ENCODE assay signal across 8 mouse cellular contexts in genomic region chr6:120916972-120917881, GRCm38 (mm10). TPM values are rescaled to one million over a fixed set of nuclear protein-coding genes. Genes with fewer than 3 reads are reported as not detected.
DNase-seq lines count a peak whose midpoint lies in the region; ATAC-seq and TF ChIP-seq lines count a peak whose summit lies in the region.
"Not testable (repeated sequence)": the region's sequence is repeated elsewhere in the genome, so short reads cannot be mapped to it uniquely, and the experiment has no call there.

No protein-coding gene starts in this region.

- not testable (repeated sequence) for H3K27ac ChIP-seq in embryonic facial prominence, embryonic 11.5 days (replicated peaks; ENCODE audit: low read depth, low read length); lung, embryonic 15.5 days; midbrain, postnatal 0 days (ENCODE audit: low read depth, low read length); testis, adult 2 months (ENCODE audit: control insufficient read depth, insufficient read depth, low read depth, low read length)
- H3K27ac ChIP-seq in gastrocnemius, adult 2 months, result peak overlapping the region; percentile 77
- 0 out of 2 replicates have a peak overlapping the region, but pooled peaks have one; percentile 25 for H3K27ac ChIP-seq in hindbrain, embryonic 13.5 days
- H3K27ac ChIP-seq in layer of hippocampus, adult 2 months, result peak overlapping the region; percentile 75; the same call in 1 of the 2 replicates

- H3K36me3 ChIP-seq in G1E (replicated peaks), result peaks cover 29% of the 10 kb centered on the region
- H3K36me3 ChIP-seq in embryonic facial prominence, embryonic 11.5 days (replicated peaks; ENCODE audit: control insufficient read depth, insufficient read depth, low read depth, low read length); hindbrain, embryonic 13.5 days; lung, embryonic 15.5 days; midbrain, postnatal 0 days (ENCODE audit: insufficient read depth, low read length); testis, adult 2 months (ENCODE audit: control insufficient read depth, insufficient read depth, low read length): not testable (repeated sequence)

- not testable (repeated sequence) for H3K9ac ChIP-seq in embryonic facial prominence, embryonic 11.5 days (replicated peaks; ENCODE audit: low read length)
- H3K9ac ChIP-seq in hindbrain, embryonic 13.5 days, result peak overlapping the region; percentile 78
- H3K9ac ChIP-seq in lung, embryonic 15.5 days, result peak overlapping the region; percentile 47
- peak overlapping the region; percentile 78 for H3K9ac ChIP-seq in midbrain, postnatal 0 days (replicated peaks; ENCODE audit: low read length, poor library complexity, severe bottlenecking)

- peak overlapping the region; percentile 91 for H3K4me3 ChIP-seq in G1E (ENCODE audit: low read depth, low read length)
- peak overlapping the region; percentile 59 for H3K4me3 ChIP-seq in embryonic facial prominence, embryonic 11.5 days (ENCODE audit: low read depth, low read length)
- H3K4me3 ChIP-seq in gastrocnemius, adult 2 months, result peak overlapping the region; percentile 79
- peak overlapping the region; percentile 63 for H3K4me3 ChIP-seq in hindbrain, embryonic 13.5 days
- H3K4me3 ChIP-seq in layer of hippocampus, adult 2 months, result peak overlapping the region; percentile 82
- peak overlapping the region; percentile 68 for H3K4me3 ChIP-seq in lung, embryonic 15.5 days
- peak overlapping the region; percentile 72 for H3K4me3 ChIP-seq in midbrain, postnatal 0 days (ENCODE audit: low read depth, low read length)
- peak overlapping the region; percentile 97 for H3K4me3 ChIP-seq in testis, adult 2 months (ENCODE audit: control insufficient read depth, low read depth, low read length)

- not testable (repeated sequence) for H3K9me3 ChIP-seq in G1E (replicated peaks); embryonic facial prominence, embryonic 11.5 days (replicated peaks; ENCODE audit: control insufficient read depth, low read length); hindbrain, embryonic 13.5 days; lung, embryonic 15.5 days; midbrain, postnatal 0 days (ENCODE audit: low read length)

- not testable (repeated sequence) for DNase-seq in G1E (ENCODE audit: low spot score); embryonic facial prominence, embryonic 11.5 days (ENCODE audit: low spot score); gastrocnemius, adult 2 months; layer of hippocampus, adult 2 months (ENCODE audit: low spot score in 2 of 2); midbrain, postnatal 0 days (ENCODE audit: low spot score)

- ATAC-seq in G1E (ENCODE audit: extremely low read depth, insufficient number of reproducible peaks, low FRiP score, poor library complexity, severe bottlenecking); embryonic facial prominence, embryonic 11.5 days (replicated peaks; ENCODE audit: insufficient number of reproducible peaks, low FRiP score, low TSS enrichment, low read depth); hindbrain, embryonic 13.5 days (ENCODE audit: low FRiP score); lung, embryonic 15.5 days (ENCODE audit: borderline replicate concordance, extremely low read depth, low FRiP score, low TSS enrichment); midbrain, postnatal 0 days (ENCODE audit: low FRiP score): not testable (repeated sequence)

- not testable (repeated sequence) for TF ChIP-seq CTCF in G1E (IDR thresholded peaks at IDR 0.05; ENCODE audit: low read depth, low read length); gastrocnemius, adult 2 months (IDR thresholded peaks at IDR 0.05); layer of hippocampus, adult 2 months (conservative IDR thresholded peaks at IDR 0.05); midbrain, postnatal 0 days (IDR thresholded peaks at IDR 0.05); testis, adult 2 months (IDR thresholded peaks at IDR 0.05; ENCODE audit: control insufficient read depth, insufficient read depth, insufficient replicate concordance, low read depth, low read length)

- 36% methylated on average over 8 of the region's 14 CpGs for WGBS in embryonic facial prominence, embryonic 11.5 days
- 28% methylated on average over 11 of the region's 14 CpGs for WGBS in hindbrain, embryonic 13.5 days
- WGBS in lung, embryonic 15.5 days, result 21% methylated on average over 12 of the region's 14 CpGs
- 33% methylated on average over 8 of the region's 14 CpGs for WGBS in midbrain, postnatal 0 days

- peaks cover 53% of the 10 kb centered on the region for H3K4me1 ChIP-seq in G1E (ENCODE audit: insufficient read depth, low read depth, low read length)
- not testable (repeated sequence) for H3K4me1 ChIP-seq in embryonic facial prominence, embryonic 11.5 days (ENCODE audit: control insufficient read depth, insufficient read depth, low read length); midbrain, postnatal 0 days (ENCODE audit: insufficient read depth, low read length)
- H3K4me1 ChIP-seq in hindbrain, embryonic 13.5 days (replicated peaks), result peaks cover 20% of the 10 kb centered on the region
- H3K4me1 ChIP-seq in lung, embryonic 15.5 days, result peaks cover 17% of the 10 kb centered on the region
- peaks cover 16% of the 10 kb centered on the region for H3K4me1 ChIP-seq in testis, adult 2 months (ENCODE audit: control insufficient read depth, insufficient read depth, low read length)

- intact Hi-C loops in gastrocnemius, adult 2 months (cut with DNase I), result not testable (repeated sequence)

- TF ChIP-seq POLR2A in testis, adult 2 months (IDR thresholded peaks at IDR 0.05; ENCODE audit: control insufficient read depth, low read depth, low read length), result not testable (repeated sequence)

- H3K27me3 ChIP-seq in G1E (ENCODE audit: insufficient read depth, low read length); embryonic facial prominence, embryonic 11.5 days (ENCODE audit: control insufficient read depth, insufficient read depth, low read length); hindbrain, embryonic 13.5 days; lung, embryonic 15.5 days; midbrain, postnatal 0 days (ENCODE audit: insufficient read depth, low read length); testis, adult 2 months (ENCODE audit: control insufficient read depth, insufficient read depth, low read length): not testable (repeated sequence)

- H3K4me2 ChIP-seq in embryonic facial prominence, embryonic 11.5 days (ENCODE audit: low read depth, low read length), result peak overlapping the region; percentile 99
- peak overlapping the region; percentile 89 for H3K4me2 ChIP-seq in hindbrain, embryonic 13.5 days
- peak overlapping the region; percentile 99 for H3K4me2 ChIP-seq in lung, embryonic 15.5 days
- H3K4me2 ChIP-seq in midbrain, postnatal 0 days (ENCODE audit: low read depth, low read length, poor library complexity, severe bottlenecking), result peak overlapping the region; percentile 92

RNA-seq across cellular contexts. Expression of gene Bid, which starts 0.6 kb away (rescaled TPM):
- total RNA-seq in G1E (2014; fragmentation: Nextera tagmentation) (64.3 and 68.7 TPM in 2 replicates), G1E (2017) (42.8 and 46.0 TPM in 2 replicates)
- 27.0 and 34.1 TPM in 2 replicates for polyA plus RNA-seq in G1E (2012)
- polyA plus RNA-seq in embryonic facial prominence, embryonic 11.5 days (2014; fragmentation: Nextera tagmentation; extraction: Ambion mirVana), result 17.6 and 19.8 TPM in 2 replicates
- under 1 TPM; 0.45 to 0.89 TPM for total RNA-seq in gastrocnemius, adult 2 months (2021)
- 30.5 and 31.6 TPM in 2 replicates for polyA plus RNA-seq in hindbrain, embryonic 13.5 days (2015; fragmentation: Nextera tagmentation; extraction: Ambion mirVana)
- total RNA-seq in layer of hippocampus, adult 2 months (2021), result 10 to 100 TPM; 15.3 to 15.5 TPM
- 16.9 and 17.8 TPM in 2 replicates for polyA plus RNA-seq in lung, embryonic 15.5 days (2015; fragmentation: Nextera tagmentation; extraction: Ambion mirVana)
- total RNA-seq in midbrain, postnatal 0 days (2014; rRNA removed), result 36.3 and 40.0 TPM in 2 replicates
- 55.6 and 58.7 TPM in 2 replicates for polyA plus RNA-seq in midbrain, postnatal 0 days (2015; fragmentation: Nextera tagmentation; extraction: Ambion mirVana)
- 2.6 and 3.6 TPM in 2 replicates for polyA plus RNA-seq in testis, adult 2 months (2012; rRNA removed)
